Mouse (Mus musculus): Measurements from ENCODE around the gene 4930590J08Rik. TPM values are rescaled to one million over a fixed set of nuclear protein-coding genes. Genes with fewer than 3 reads are reported as not detected.
"Not testable (repeated sequence)": the region's sequence is repeated elsewhere in the genome, so short reads cannot be mapped to it uniquely, and the experiment has no call there.

Gene 4930590J08Rik
- polyA plus RNA-seq, 1 experiment from 2014 or later = 0.68 TPM

DNA sequence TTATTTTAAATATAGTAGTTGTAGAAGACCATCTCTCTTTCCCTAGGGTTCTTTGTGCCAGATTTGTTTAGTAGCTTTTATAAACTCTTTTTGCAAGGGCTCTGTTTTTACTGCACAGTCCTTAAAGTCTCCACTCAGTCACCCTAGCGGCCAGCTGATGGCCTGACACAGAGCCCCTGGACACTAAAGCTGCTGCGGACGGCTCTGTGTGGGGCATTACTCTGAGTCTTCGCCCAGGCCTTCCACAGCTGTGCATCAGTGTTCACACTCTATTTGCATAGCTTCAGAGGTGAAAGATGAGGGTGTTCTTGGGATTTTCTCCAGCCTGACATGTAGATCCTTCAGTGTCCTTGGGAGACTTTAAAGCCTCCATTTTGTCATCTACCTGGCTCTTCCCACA is 35.9 kb downstream of the 4930590J08Rik start:
- no peak for ATAC-seq (replicated peaks; ENCODE audit: low FRiP score)
- H3K27ac ChIP-seq (ENCODE audit: low read depth, low read length) = no peak overlapping the region
- no peak overlapping the region for H3K9ac ChIP-seq (ENCODE audit: low read length)
- no peak overlapping the region for H3K4me3 ChIP-seq (ENCODE audit: low read depth, low read length)
- H3K9me3 ChIP-seq (ENCODE audit: control insufficient read depth, low read length) = no peaks in the 10 kb centered on the region
- H3K4me2 ChIP-seq (ENCODE audit: low read depth, low read length, severe bottlenecking) = no peak overlapping the region
- no peaks in the 10 kb centered on the region for H3K36me3 ChIP-seq (ENCODE audit: control insufficient read depth, insufficient read depth, low read length)
- 0 out of 2 replicates have a peak, but pooled peaks cover 1% of the 10 kb centered on the region for H3K4me1 ChIP-seq (replicated peaks; ENCODE audit: control insufficient read depth, insufficient read depth, low read length)
- no peak for DNase-seq (ENCODE audit: low spot score)
- 54% methylated on average over 4 of the region's 4 CpGs for WGBS
- H3K27me3 ChIP-seq (ENCODE audit: control insufficient read depth, insufficient read depth, low read length) = no peaks in the 10 kb centered on the region

DNA sequence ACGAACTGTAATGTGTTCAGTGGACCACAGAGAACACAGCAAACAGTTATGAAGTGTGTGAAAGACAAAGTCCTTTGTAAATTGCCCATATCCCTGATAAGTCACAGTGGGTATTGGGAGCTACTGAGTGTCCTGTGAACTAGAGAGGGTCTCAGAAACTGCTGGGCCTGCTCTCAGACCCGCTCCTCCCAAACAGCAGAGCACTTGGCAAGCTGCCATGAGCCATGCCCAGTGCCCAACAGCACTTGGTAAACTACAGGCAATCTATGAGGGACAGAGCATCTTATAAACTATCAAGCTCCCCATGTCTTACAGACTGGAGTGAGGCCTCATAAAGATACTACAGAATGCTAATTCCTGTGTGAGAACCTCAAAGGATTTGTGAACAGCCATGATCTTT is 45.8 kb downstream of the 4930590J08Rik start:
- DNase-seq (ENCODE audit: low spot score) (no peak), ATAC-seq (replicated peaks; ENCODE audit: low FRiP score) (no peak)
- H3K27ac ChIP-seq (ENCODE audit: low read depth, low read length) = no peak overlapping the region
- no peak overlapping the region for H3K4me3 ChIP-seq (ENCODE audit: low read depth, low read length)
- 84% methylated on average over 2 of the region's 2 CpGs for WGBS
- H3K36me3 ChIP-seq (ENCODE audit: control insufficient read depth, insufficient read depth, low read length) = no peaks in the 10 kb centered on the region
- H3K9me3 ChIP-seq (ENCODE audit: control insufficient read depth, low read length) = no peaks in the 10 kb centered on the region
- no peak overlapping the region for H3K9ac ChIP-seq (ENCODE audit: low read length)
- no peak overlapping the region for H3K4me2 ChIP-seq (ENCODE audit: low read depth, low read length, severe bottlenecking)
- H3K4me1 ChIP-seq (replicated peaks; ENCODE audit: control insufficient read depth, insufficient read depth, low read length) = no peaks in the 10 kb centered on the region
- H3K27me3 ChIP-seq (ENCODE audit: control insufficient read depth, insufficient read depth, low read length) = no peaks in the 10 kb centered on the region

DNA sequence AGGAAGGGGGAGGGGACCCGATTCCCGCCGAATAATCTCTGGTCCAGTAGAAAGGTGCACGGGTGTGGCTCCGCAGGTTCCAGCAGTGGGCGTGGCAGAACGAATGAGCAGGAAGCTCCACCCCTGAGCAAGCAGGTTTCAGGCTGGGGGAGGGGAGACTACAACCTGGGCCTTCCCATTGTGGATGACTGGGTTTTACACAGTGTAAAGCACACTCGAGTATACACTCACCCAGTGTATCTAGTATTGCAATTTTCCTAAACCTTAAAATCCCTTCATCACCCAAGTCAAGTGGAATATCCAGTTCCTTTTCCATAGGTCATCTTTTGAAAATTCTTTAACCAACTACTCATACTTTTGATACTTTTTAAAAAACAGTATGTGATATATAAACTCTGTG is 55.4 kb downstream of the 4930590J08Rik start:
- not testable (repeated sequence) for H3K4me1 ChIP-seq (replicated peaks; ENCODE audit: control insufficient read depth, insufficient read depth, low read length); H3K27me3 ChIP-seq (ENCODE audit: control insufficient read depth, insufficient read depth, low read length); H3K4me3 ChIP-seq (ENCODE audit: low read depth, low read length); H3K9ac ChIP-seq (ENCODE audit: low read length); DNase-seq (ENCODE audit: low spot score); H3K36me3 ChIP-seq (ENCODE audit: control insufficient read depth, insufficient read depth, low read length); H3K27ac ChIP-seq (ENCODE audit: low read depth, low read length); ATAC-seq (replicated peaks; ENCODE audit: low FRiP score); H3K9me3 ChIP-seq (ENCODE audit: control insufficient read depth, low read length); H3K4me2 ChIP-seq (ENCODE audit: low read depth, low read length, severe bottlenecking)
- WGBS = 18% methylated on average over 1 of the region's 8 CpGs

DNA sequence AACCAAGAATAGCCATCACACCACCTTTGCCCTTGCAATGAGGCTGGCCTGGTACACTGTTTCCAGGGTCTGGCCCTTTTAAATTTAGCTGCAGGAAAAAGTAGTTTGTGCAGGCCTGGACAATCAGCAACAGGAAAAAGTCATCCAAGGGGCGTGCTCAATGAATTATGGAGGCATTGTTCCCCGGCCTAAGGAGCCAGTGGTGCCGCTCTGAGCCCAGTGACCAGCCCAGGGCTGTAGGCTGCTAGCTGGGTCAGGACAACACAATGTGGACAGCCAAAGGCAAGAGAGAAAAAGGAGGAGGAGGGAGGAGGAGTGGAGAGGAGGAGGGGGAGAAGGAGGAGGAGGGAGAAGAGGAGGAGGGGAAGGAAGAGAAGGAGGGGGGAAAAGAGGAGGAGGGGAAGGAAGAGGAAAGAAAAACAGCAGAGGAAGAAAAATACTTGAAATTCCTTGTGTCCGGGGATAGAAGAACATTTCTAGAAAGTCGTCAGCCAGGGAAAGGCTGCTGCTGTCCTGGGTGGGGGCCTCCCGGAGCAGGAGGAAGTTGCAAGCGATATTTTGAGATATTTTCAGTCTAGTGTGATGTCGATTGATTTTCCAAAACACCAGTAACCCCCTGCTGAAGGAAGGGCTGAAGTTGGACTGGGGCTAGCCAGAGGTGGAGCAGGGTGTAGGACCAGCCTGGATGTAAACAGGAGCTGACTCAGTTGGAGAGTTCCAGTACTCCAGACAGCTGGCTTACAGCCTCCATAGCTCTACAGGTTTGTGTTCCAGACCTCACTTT is 57.6 kb downstream of the 4930590J08Rik start:
- DNase-seq (ENCODE audit: low spot score) = no peak
- no peak for ATAC-seq (replicated peaks; ENCODE audit: low FRiP score)
- no peaks in the 10 kb centered on the region for H3K4me1 ChIP-seq (replicated peaks; ENCODE audit: control insufficient read depth, insufficient read depth, low read length)
- no peak overlapping the region for H3K4me3 ChIP-seq (ENCODE audit: low read depth, low read length)
- H3K9ac ChIP-seq (ENCODE audit: low read length) = no peak overlapping the region
- no peak overlapping the region for H3K4me2 ChIP-seq (ENCODE audit: low read depth, low read length, severe bottlenecking)
- H3K36me3 ChIP-seq (ENCODE audit: control insufficient read depth, insufficient read depth, low read length) = no peaks in the 10 kb centered on the region
- WGBS = 64% methylated on average over 8 of the region's 8 CpGs
- no peak overlapping the region for H3K27ac ChIP-seq (ENCODE audit: low read depth, low read length)
- H3K27me3 ChIP-seq (ENCODE audit: control insufficient read depth, insufficient read depth, low read length) = no peaks in the 10 kb centered on the region
- H3K9me3 ChIP-seq (ENCODE audit: control insufficient read depth, low read length) = no peaks in the 10 kb centered on the region

DNA sequence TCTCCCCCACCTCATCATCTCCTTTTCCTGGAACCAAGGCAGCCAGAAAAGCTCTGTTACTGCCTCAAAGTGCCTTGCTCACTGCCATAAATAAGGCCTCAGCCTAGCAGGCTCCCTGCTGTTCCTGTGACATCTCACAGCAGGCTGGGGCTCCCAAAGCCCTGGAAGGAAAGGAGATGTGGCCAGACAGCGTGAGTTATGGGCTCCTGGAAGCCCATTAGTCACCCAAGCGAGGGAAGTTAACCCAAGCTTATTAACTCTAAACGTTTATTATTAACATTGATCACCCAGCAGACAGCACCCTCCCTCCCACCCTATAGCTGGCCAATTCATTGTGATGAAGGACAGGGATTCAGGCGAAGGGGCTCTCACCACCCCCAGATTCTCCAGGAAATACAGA is 60.8 kb downstream of the 4930590J08Rik start:
- no peaks in the 10 kb centered on the region for H3K4me1 ChIP-seq (replicated peaks; ENCODE audit: control insufficient read depth, insufficient read depth, low read length)
- H3K27ac ChIP-seq (ENCODE audit: low read depth, low read length) = no peak overlapping the region
- no peaks in the 10 kb centered on the region for H3K36me3 ChIP-seq (ENCODE audit: control insufficient read depth, insufficient read depth, low read length)
- no peak overlapping the region for H3K4me3 ChIP-seq (ENCODE audit: low read depth, low read length)
- DNase-seq (ENCODE audit: low spot score) (no peak), ATAC-seq (replicated peaks; ENCODE audit: low FRiP score) (no peak)
- no peak overlapping the region for H3K9ac ChIP-seq (ENCODE audit: low read length)
- H3K4me2 ChIP-seq (ENCODE audit: low read depth, low read length, severe bottlenecking) = no peak overlapping the region
- H3K9me3 ChIP-seq (ENCODE audit: control insufficient read depth, low read length) = no peaks in the 10 kb centered on the region
- 46% methylated on average over 4 of the region's 4 CpGs for WGBS
- no peaks in the 10 kb centered on the region for H3K27me3 ChIP-seq (ENCODE audit: control insufficient read depth, insufficient read depth, low read length)

DNA sequence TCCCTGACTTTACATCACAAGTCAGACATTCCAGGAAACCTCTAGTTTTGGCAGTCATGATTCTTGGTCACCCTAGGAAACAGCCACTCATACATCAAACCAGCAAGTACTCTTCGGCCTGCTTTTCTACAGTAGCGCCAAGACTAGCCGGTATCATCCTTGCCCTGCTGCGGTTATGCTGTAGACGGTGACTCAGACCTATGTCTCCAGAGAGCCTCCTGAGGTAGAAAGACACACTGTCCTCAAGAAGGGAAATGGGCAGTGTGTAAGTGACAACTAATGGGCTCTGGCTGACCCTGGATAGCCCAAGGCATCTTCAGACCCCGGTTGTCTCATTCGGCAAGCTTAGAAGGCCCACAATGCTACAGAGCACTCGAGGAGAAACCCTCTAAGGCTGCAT is 62.5 kb downstream of the 4930590J08Rik start:
- Histone ChIP-seq H3K9ac (ENCODE audit: low read length) (no peak overlapping the region), H3K27ac (ENCODE audit: low read depth, low read length) (no peak overlapping the region), H3K27me3 (ENCODE audit: control insufficient read depth, insufficient read depth, low read length) (no peaks in the 10 kb centered on the region), H3K9me3 (ENCODE audit: control insufficient read depth, low read length) (no peaks in the 10 kb centered on the region), H3K4me2 (ENCODE audit: low read depth, low read length, severe bottlenecking) (no peak overlapping the region), H3K36me3 (ENCODE audit: control insufficient read depth, insufficient read depth, low read length) (no peaks in the 10 kb centered on the region), H3K4me1 (replicated peaks; ENCODE audit: control insufficient read depth, insufficient read depth, low read length) (no peaks in the 10 kb centered on the region), H3K4me3 (ENCODE audit: low read depth, low read length) (no peak overlapping the region)
- DNase-seq (ENCODE audit: low spot score) (no peak), ATAC-seq (replicated peaks; ENCODE audit: low FRiP score) (no peak)
- 94% methylated on average over 8 of the region's 8 CpGs for WGBS

DNA sequence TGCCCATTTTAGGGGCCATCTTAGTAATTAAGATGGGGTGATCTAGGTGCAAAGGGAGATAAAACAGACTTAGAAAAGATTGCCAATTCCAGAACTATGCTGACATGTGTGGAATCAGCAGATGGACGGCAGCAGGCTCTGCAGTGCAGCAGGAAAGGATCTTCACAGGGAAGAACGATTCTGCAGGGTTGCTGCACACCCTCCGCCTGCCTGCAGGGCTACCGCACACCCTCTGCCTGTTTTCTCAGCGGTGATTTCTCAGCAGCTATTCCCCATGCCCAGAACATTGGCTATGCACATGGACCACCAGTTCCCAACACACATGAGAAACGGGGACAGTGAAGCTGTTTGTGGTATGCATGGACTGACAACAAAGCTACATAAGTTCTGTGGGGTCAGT is 63.4 kb downstream of the 4930590J08Rik start:
- H3K4me3 ChIP-seq (ENCODE audit: low read depth, low read length) = no peak overlapping the region
- no peaks in the 10 kb centered on the region for H3K4me1 ChIP-seq (replicated peaks; ENCODE audit: control insufficient read depth, insufficient read depth, low read length)
- H3K36me3 ChIP-seq (ENCODE audit: control insufficient read depth, insufficient read depth, low read length) = no peaks in the 10 kb centered on the region
- 75% methylated on average over 6 of the region's 6 CpGs for WGBS
- no peak for ATAC-seq (replicated peaks; ENCODE audit: low FRiP score)
- H3K27me3 ChIP-seq (ENCODE audit: control insufficient read depth, insufficient read depth, low read length) = no peaks in the 10 kb centered on the region
- DNase-seq (ENCODE audit: low spot score) = no peak
- H3K9me3 ChIP-seq (ENCODE audit: control insufficient read depth, low read length) = no peaks in the 10 kb centered on the region
- H3K4me2 ChIP-seq (ENCODE audit: low read depth, low read length, severe bottlenecking) = no peak overlapping the region
- no peak overlapping the region for H3K27ac ChIP-seq (ENCODE audit: low read depth, low read length)
- no peak overlapping the region for H3K9ac ChIP-seq (ENCODE audit: low read length)

DNA sequence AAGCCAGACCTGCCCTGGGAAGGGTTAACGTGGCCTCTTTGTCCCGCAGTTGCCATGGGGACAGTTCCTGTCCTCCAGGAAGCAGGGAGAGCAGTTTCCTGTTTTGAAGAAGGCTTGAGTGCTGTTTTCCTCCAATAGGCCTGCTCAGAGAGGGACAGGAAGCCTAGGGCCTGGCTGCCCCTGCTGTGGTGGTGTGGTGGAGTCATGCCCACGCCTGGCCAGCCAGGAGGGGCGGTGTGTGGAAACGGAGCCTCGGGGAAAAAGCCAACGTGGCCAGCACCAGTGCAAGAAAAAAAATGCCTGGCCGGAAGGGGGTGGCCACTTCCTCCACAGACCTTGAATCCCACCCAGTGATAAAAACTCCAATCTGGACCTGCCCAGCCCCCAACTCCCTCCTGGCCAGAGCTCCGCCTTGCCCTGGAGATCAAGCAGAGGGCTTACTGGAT is 69.6 kb downstream of the 4930590J08Rik start:
- 60% methylated on average over 9 of the region's 9 CpGs for WGBS
- no peak for ATAC-seq (replicated peaks; ENCODE audit: low FRiP score)
- DNase-seq (ENCODE audit: low spot score) = no peak
- Histone ChIP-seq H3K4me1 (replicated peaks; ENCODE audit: control insufficient read depth, insufficient read depth, low read length) (no peaks in the 10 kb centered on the region), H3K9ac (ENCODE audit: low read length) (no peak overlapping the region), H3K27ac (ENCODE audit: low read depth, low read length) (no peak overlapping the region), H3K27me3 (ENCODE audit: control insufficient read depth, insufficient read depth, low read length) (0 out of 2 replicates have a peak, but pooled peaks cover under 1% of the 10 kb centered on the region), H3K9me3 (ENCODE audit: control insufficient read depth, low read length) (no peaks in the 10 kb centered on the region), H3K4me2 (ENCODE audit: low read depth, low read length, severe bottlenecking) (no peak overlapping the region), H3K36me3 (ENCODE audit: control insufficient read depth, insufficient read depth, low read length) (no peaks in the 10 kb centered on the region), H3K4me3 (ENCODE audit: low read depth, low read length) (no peak overlapping the region)

DNA sequence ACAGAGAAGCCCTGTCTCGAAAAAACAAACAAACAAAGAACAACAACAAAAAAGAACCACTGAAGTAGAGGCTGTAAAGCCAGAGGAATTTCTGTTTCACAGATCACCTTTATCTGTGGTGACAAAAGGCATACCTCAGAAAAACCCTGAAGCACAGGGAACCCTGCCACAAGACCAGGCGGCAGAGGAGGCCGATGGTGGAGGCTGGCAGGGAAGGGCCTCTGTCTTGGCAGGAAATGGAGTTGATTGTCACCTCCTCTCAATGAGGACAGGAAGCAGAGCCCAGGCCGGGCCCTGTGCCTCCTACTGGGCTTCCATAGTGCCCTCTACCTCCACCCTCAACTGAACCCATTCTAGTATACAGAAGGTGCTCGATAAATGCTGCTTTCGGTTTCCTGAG is 71.4 kb downstream of the 4930590J08Rik start:
- no peak for DNase-seq (ENCODE audit: low spot score)
- Histone ChIP-seq H3K4me2 (ENCODE audit: low read depth, low read length, severe bottlenecking) (no peak overlapping the region), H3K36me3 (ENCODE audit: control insufficient read depth, insufficient read depth, low read length) (no peaks in the 10 kb centered on the region), H3K9ac (ENCODE audit: low read length) (no peak overlapping the region), H3K4me1 (replicated peaks; ENCODE audit: control insufficient read depth, insufficient read depth, low read length) (no peaks in the 10 kb centered on the region), H3K9me3 (ENCODE audit: control insufficient read depth, low read length) (no peaks in the 10 kb centered on the region), H3K4me3 (ENCODE audit: low read depth, low read length) (no peak overlapping the region), H3K27me3 (ENCODE audit: control insufficient read depth, insufficient read depth, low read length) (peaks cover 5% of the 10 kb centered on the region; the same call in 1 of the 2 replicates), H3K27ac (ENCODE audit: low read depth, low read length) (no peak overlapping the region)
- 85% methylated on average over 6 of the region's 6 CpGs for WGBS
- ATAC-seq (replicated peaks; ENCODE audit: low FRiP score) = no peak
